Mouse (Mus musculus) hindbrain, embryonic 10.5 days (tissue): ENCODE data around the gene Cxxc4. TPM values are rescaled to one million over a fixed set of nuclear protein-coding genes. Genes with fewer than 3 reads are reported as not detected.

Experiments
- DNase-seq: peaks from one replicate; pipeline ENCODE4 v3.0.0-alpha.2; 2017; ENCODE audit warnings: low spot score
- H3K27ac ChIP-seq: fragments of 300-500 bp; sonication (generic); 2 replicates; pipeline ENCODE4 v1.5.1; 2016; ENCODE audit warnings: mild to moderate bottlenecking, moderate library complexity
- H3K27me3 ChIP-seq: fragments of 300-500 bp; sonication (generic); 2 replicates; pipeline ENCODE4 v1.6.1; 2016; ENCODE audit warnings: mild to moderate bottlenecking; ENCODE audit not compliant: poor library complexity, insufficient read depth, severe bottlenecking
- H3K36me3 ChIP-seq: fragments of 300-500 bp; sonication (generic); 2 replicates; pipeline ENCODE4 v1.6.1; 2016; ENCODE audit warnings: mild to moderate bottlenecking, moderate library complexity
- H3K4me1 ChIP-seq: fragments of 300-500 bp; sonication (generic); replicated peaks from 2 replicates; pipeline ENCODE4 v1.6.1; 2016; ENCODE audit warnings: mild to moderate bottlenecking
- H3K4me3 ChIP-seq: fragments of 300-500 bp; sonication (generic); 2 replicates; pipeline ENCODE4 v1.5.1; 2016; ENCODE audit warnings: mild to moderate bottlenecking, moderate library complexity
- H3K9me3 ChIP-seq: fragments of 300-500 bp; sonication (generic); 2 replicates; pipeline ENCODE4 v1.6.1; 2016; ENCODE audit warnings: mild to moderate bottlenecking, moderate library complexity
- WGBS: fragments of 180-500 bp; shearing (Covaris S2); methylation state at CpG from one replicate; pipeline ENCODE4 v1.1.7; 2016; 5-methylcytosine and 5-hydroxymethylcytosine counted together
- microRNA counts: library from miRNA; unstranded; fragments of <30 nt; microRNA quantifications from one replicate; lab custom pipeline; 2017
- polyA plus RNA-seq: library from polyadenylated mRNA; unstranded; fragments of >200 nt; fragmentation: Nextera tagmentation; extraction: Ambion mirVana; gene quantifications from 2 replicates; pipeline ENCODE4 v1.2.1, GENCODE M21; 2016

Gene Cxxc4
- polyA plus RNA-seq, 1 experiment from 2014 or later, result 20.5 TPM

DNA sequence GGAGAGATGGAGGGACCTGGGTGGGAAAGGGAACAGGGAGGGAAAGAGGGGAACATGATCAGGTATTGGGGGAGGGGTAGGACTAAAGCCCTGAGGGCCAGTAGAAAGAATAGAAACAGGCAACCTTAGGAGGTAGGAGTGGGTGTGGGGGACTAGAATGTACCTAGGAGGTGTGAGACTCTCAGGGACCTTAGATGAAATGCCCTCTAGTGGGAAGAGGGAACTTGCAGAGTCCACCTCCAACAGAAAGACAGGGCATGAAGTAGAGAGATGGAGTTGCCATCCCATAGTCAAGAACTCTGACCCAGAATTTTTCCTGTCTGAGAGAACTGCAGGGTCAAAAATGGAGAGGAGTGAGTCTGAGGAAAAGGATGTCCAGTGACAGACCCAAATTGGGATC lies 43.4 kb downstream of the Cxxc4 start:
- H3K27me3 ChIP-seq, result no peaks in the 10 kb centered on the region
- H3K4me3 ChIP-seq, result no peak overlapping the region
- no peak overlapping the region for H3K27ac ChIP-seq
- H3K4me1 ChIP-seq, result peaks cover 11% of the 10 kb centered on the region
- DNase-seq, result no peak
- H3K36me3 ChIP-seq, result no peaks in the 10 kb centered on the region
- no peaks in the 10 kb centered on the region for H3K9me3 ChIP-seq

DNA sequence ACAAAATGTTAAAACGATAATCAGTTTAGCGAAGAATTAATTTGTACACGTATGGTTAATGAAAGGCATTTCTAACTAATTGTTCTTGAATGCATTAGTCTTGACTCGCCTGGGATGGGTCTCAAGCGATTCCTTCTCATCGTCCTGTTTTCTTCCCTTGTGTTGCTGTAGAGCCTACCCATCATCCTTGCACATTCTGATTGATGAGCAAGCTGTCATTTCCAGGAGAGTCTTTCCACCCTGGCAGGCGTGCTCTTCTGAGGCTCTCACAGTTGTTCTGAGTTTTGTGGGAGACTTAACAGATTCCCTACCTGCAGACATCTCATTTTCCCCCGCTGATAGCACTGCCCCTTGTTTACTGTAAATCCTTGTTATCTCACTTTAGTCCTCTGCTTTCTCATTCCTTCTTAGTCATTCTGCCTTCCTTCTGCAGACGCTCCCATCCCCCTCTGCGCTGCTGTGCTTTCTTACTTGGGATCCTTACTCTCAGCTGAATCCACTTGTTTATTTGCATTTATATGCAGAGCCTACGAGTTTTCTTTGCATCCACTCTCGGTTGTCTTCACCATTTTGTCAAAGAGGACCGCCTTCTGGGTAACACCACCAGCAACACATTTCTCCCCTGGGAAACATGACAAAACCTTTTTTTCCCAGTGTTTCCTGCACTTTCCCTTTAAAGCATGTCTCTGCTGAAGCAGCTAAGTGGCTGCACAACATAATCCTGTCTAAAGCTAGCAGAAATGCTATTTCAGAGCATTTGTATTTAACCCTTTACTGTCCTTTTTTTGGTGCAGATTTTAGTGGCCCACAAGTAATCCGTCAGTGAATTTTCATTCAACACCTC lies 45.5 kb downstream of the Cxxc4 start:
- no peak for DNase-seq
- H3K36me3 ChIP-seq, result no peaks in the 10 kb centered on the region
- H3K4me1 ChIP-seq, result peaks cover 11% of the 10 kb centered on the region
- no peak overlapping the region for H3K4me3 ChIP-seq
- WGBS, result 31% methylated on average over 14 of the region's 14 CpGs
- H3K27me3 ChIP-seq, result no peaks in the 10 kb centered on the region
- H3K27ac ChIP-seq, result peak overlapping the region; percentile 62; the same call in 1 of the 2 replicates
- H3K9me3 ChIP-seq, result no peaks in the 10 kb centered on the region

DNA sequence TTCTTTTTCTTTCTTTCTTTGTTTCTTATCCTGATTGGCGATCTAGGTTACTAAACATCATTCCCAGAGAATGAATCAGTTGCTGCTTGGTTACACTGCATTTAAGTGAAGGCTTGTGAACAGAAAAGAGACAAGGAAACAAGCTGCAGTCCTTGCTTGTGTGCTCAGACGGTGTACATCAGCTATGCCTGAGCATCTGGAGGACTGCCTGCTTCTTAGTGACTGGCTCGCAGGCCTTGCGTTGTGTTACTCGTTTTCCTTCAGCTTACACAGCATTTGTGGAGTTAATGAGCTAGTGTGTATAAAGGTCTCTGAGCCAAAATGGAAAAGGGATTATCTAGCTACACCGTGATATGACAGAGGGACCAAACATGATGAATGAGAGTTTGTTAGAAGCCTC lies 58.9 kb downstream of the Cxxc4 start:
- 80% methylated on average over 6 of the region's 6 CpGs for WGBS
- H3K27me3 ChIP-seq, result no peaks in the 10 kb centered on the region
- no peak for DNase-seq
- no peak overlapping the region for H3K4me3 ChIP-seq
- H3K9me3 ChIP-seq, result no peaks in the 10 kb centered on the region
- no peaks in the 10 kb centered on the region for H3K4me1 ChIP-seq
- H3K27ac ChIP-seq, result no peak overlapping the region
- no peaks in the 10 kb centered on the region for H3K36me3 ChIP-seq

DNA sequence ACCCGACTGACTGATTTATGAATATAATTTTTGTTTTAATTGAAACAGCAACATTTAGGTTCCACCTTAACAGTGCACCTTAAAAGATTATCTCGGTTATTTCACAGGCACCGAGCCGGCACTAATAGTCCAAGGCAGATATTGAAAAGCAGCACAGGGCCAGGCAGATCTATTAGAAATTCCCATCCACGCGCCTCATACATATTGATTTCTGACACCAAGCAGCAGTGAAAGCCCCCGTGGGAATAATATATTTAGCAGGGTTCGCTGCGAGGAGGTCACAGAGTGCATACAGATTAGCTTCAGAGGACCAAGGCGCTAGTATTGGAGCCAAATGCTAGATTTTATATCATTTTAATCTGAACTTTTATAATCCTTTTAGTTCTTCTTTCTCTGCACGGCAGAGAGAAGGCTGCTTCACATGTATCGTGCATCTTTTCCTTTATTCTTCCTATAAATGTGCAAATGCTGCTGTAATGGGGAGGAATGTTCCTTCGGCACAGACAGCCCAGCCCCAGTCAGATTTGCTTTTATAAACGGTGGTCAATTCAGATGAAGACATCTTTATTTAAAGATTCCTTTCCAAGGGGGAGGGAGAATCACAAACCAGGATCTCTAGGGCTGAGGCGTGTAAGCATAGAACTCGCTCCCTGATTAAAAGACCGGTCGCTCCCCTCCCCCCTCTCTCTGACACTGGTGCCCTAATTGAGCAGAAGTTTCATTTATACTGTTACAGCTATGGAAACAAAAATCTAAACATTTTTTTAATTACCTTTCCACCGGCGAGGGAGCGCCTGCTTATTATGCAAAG lies 66.6 kb downstream of the Cxxc4 start:
- Histone ChIP-seq H3K4me3 (peak overlapping the region; percentile 45), H3K36me3 (no peaks in the 10 kb centered on the region), H3K4me1 (peaks cover 67% of the 10 kb centered on the region), H3K27ac (peak overlapping the region; percentile 85), H3K27me3 (no peaks in the 10 kb centered on the region), H3K9me3 (no peaks in the 10 kb centered on the region)
- 16% methylated on average over 21 of the region's 21 CpGs for WGBS
- peak; percentile 65 for DNase-seq

DNA sequence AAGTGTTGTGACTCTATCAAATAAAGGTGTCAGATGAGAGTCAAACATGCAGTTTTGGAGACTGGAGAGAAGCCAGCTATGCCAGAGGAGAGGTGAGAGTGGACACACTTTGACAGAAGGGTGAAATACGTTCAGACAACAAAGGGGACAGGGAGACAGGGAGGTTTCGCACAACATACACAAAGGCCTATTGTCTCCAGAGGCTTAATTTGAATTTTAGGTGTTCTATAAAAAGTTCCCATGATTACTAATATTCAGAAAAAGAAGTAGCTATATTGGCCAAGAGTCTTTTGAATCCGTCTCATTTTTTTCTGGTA lies 67.2 kb downstream of the Cxxc4 start:
- WGBS, result 15% methylated on average over 3 of the region's 3 CpGs
- no peak for DNase-seq
- Histone ChIP-seq H3K36me3 (no peaks in the 10 kb centered on the region), H3K27ac (peak overlapping the region; percentile 85), H3K4me3 (peak overlapping the region; percentile 45), H3K9me3 (no peaks in the 10 kb centered on the region), H3K4me1 (peaks cover 71% of the 10 kb centered on the region), H3K27me3 (no peaks in the 10 kb centered on the region)

DNA sequence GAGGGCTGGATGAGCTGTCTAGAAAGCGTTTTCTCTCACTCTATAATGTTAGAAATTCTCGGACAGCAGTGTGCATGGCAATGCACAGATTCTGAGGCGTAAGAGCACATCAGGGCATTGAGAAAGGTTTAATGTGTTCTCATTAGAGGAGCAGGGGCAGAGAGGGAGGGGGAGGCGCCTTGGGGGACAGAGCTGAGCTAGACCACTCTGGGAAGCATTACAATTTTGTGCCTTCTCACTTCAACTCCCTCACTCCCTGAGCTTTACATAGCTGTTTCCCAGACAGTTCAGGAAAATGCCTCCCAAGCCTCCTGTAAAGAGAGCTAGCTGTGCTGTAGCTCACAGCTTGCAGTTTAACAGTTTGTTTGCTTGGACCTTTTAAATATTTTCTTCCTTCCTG lies 70.2 kb downstream of the Cxxc4 start:
- Histone ChIP-seq H3K4me3 (no peak overlapping the region), H3K27me3 (no peaks in the 10 kb centered on the region), H3K27ac (peak overlapping the region; percentile 81), H3K4me1 (peaks cover 66% of the 10 kb centered on the region), H3K36me3 (no peaks in the 10 kb centered on the region), H3K9me3 (no peaks in the 10 kb centered on the region)
- DNase-seq, result peak; percentile 17
- WGBS, result 21% methylated on average over 4 of the region's 4 CpGs

DNA sequence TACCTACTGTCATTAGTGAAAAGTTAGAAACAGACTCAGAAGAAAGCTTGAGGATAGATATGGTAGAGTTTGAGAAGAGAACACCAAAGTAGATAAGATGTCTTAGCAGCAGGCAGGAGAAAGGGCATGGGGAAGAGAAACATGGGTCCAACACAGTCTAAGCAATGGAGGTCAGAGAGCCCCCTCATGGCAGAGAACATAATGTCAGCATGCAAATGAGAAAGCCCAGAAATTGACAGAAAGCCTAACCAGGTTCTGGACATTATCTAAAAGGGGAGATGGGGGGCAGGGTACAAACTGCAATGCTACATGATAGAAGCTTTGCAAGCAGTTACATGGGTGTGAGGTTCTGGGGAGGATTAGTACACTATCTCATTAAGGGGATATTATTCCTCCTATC lies 71.5 kb downstream of the Cxxc4 start:
- Histone ChIP-seq H3K4me1 (peaks cover 53% of the 10 kb centered on the region), H3K4me3 (no peak overlapping the region), H3K36me3 (no peaks in the 10 kb centered on the region), H3K9me3 (no peaks in the 10 kb centered on the region), H3K27me3 (no peaks in the 10 kb centered on the region), H3K27ac (no peak overlapping the region)
- no peak for DNase-seq

MicroRNAs within 50 kb of the gene (microRNA counts, 519-probe panel; counts per million panel counts)
- microRNA mmu-miR-1895 (lab: Ali Mortazavi, UCI), result 1,255 counts per million, percentile 77 among the panel's probes with 10 or more counts
